Mouse (Mus musculus) small intestine, adult 2 months (tissue): ENCODE data around the gene Cbr2. TPM values are rescaled to one million over a fixed set of nuclear protein-coding genes. Genes with fewer than 3 reads are reported as not detected.
"Not testable (repeated sequence)": the region's sequence is repeated elsewhere in the genome, so short reads cannot be mapped to it uniquely, and the experiment has no call there.

Experiments used
- H3K27ac ChIP-seq: fragments of 200-500 bp; 2 replicates; pipeline ENCODE4 v1.5.1; 2012; ENCODE audit warnings: low read depth, low read length, control low read depth, inconsistent platforms; ENCODE audit not compliant: insufficient read depth
- H3K27me3 ChIP-seq: fragments of 200-500 bp; 2 replicates; pipeline ENCODE4 v1.6.1; 2012; ENCODE audit warnings: mild to moderate bottlenecking, moderate library complexity, low read length, inconsistent platforms; ENCODE audit not compliant: control insufficient read depth, insufficient read depth
- H3K36me3 ChIP-seq: fragments of 200-500 bp; 2 replicates; pipeline ENCODE4 v1.6.1; 2012; ENCODE audit warnings: mild to moderate bottlenecking, low read length, control low read depth, inconsistent platforms; ENCODE audit not compliant: control insufficient read depth, insufficient read depth
- H3K4me1 ChIP-seq: fragments of 200-500 bp; 2 replicates; pipeline ENCODE4 v1.6.1; 2012; ENCODE audit warnings: low read length, inconsistent platforms, mixed read lengths; ENCODE audit not compliant: control insufficient read depth, insufficient read depth, insufficient read length
- H3K4me3 ChIP-seq: fragments of 200-500 bp; 2 replicates; pipeline ENCODE4 v1.5.1; 2012; ENCODE audit warnings: low read depth, mild to moderate bottlenecking, control low read depth, inconsistent platforms, low read length, moderate library complexity
- CTCF ChIP-seq: fragments of 200-500 bp; IDR thresholded peaks from 2 replicates; pipeline ENCODE4 v1.5.1; 2012; ENCODE audit warnings: low read depth, mild to moderate bottlenecking, control low read depth, inconsistent platforms, low read length, moderate library complexity, mixed read lengths; ENCODE audit not compliant: insufficient replicate concordance, insufficient read length; ENCODE audit errors: extremely low read depth
- POLR2A ChIP-seq: fragments of 200-500 bp; IDR thresholded peaks from 2 replicates; pipeline ENCODE4 v1.6.1; 2012; ENCODE audit warnings: low read depth, mild to moderate bottlenecking, control low read depth, inconsistent platforms, low read length, moderate library complexity
- WGBS: fragments of 180-500 bp; shearing (Covaris S2); methylation state at CpG from one replicate; pipeline ENCODE4 v1.1.7; 2018; 5-methylcytosine and 5-hydroxymethylcytosine counted together
- polyA plus RNA-seq: library from polyadenylated mRNA; depleted of rRNA; stranded (reverse); fragments of >200 nt; gene quantifications from 2 replicates; pipeline ENCODE4 v1.2.3, GENCODE M21; 2012

The Cbr2 gene
- polyA plus RNA-seq, 1 experiment = 1.2 TPM

DNA sequence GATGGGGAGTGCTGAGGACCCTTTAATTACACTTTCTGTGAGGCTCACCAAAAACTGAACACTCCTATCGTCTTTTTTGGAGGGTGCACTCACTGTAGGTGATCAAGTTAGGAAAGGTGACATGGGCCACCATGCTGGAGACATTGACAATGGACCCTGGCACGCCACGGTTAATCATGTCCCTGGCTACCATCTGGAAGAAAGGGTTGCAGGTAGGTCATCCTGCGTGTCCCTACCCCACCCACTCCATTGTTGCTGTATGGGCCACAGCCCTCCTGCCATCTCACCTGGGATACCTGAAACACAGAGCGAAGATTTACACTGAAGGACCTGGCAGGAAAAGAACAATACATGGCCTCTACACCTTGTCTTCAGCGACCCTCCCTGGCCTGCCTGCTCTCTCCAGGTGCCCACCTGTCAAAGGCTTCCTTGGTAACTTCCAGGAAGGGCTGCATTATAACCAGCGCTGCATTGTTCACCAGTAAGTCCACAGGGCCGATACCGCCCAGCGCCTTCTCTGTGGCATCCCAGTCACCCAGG, 1.5 kb downstream of the Cbr2 start:
- Histone ChIP-seq H3K4me3 (no peak overlapping the region), H3K36me3 (0 out of 2 replicates have a peak, but pooled peaks cover 2% of the 10 kb centered on the region), H3K27me3 (no peaks in the 10 kb centered on the region; the same call in 1 of the 2 replicates), H3K27ac (no peak overlapping the region), H3K4me1 (peaks cover 9% of the 10 kb centered on the region)
- TF ChIP-seq CTCF = no peak
- TF ChIP-seq POLR2A = no peak
- WGBS = 91% methylated on average over 10 of the region's 10 CpGs

DNA sequence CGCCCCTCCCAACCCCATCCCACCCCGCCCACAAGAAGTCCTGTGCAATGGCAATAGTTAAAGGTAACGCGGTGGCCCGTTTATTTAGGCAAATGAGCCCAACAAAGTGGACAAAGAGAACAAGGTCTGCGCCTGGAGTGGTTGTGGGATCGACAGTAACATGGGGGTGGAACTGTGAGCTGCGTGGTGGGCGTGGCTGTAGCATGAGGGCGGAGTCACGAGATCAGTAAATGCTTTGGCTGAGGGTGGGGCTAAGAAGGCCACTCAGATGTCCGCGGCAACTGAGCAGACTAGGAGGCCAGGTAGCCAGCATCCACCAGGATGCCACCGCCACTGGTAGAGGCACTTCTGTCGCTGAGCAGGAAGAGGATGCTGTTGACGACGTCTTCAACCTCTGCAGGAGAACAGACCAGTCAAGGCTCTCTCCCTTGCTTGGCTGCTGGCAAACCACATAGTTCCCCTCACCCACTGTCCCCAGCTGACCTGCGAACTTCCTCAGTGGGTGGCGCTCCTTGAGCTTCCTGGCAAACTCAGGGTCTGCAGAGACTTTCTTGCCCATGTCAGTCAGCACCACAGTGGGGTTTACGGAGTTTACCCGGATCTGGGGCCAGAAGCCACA, 2.4 kb downstream of the Cbr2 start:
- H3K27me3 ChIP-seq, H3K36me3 ChIP-seq, H3K4me1 ChIP-seq, H3K27ac ChIP-seq: not testable (repeated sequence)
- WGBS = 5% methylated on average over 18 of the region's 21 CpGs
- peak overlapping the region; percentile 9; the same call in 1 of the 2 replicates for H3K4me3 ChIP-seq

DNA sequence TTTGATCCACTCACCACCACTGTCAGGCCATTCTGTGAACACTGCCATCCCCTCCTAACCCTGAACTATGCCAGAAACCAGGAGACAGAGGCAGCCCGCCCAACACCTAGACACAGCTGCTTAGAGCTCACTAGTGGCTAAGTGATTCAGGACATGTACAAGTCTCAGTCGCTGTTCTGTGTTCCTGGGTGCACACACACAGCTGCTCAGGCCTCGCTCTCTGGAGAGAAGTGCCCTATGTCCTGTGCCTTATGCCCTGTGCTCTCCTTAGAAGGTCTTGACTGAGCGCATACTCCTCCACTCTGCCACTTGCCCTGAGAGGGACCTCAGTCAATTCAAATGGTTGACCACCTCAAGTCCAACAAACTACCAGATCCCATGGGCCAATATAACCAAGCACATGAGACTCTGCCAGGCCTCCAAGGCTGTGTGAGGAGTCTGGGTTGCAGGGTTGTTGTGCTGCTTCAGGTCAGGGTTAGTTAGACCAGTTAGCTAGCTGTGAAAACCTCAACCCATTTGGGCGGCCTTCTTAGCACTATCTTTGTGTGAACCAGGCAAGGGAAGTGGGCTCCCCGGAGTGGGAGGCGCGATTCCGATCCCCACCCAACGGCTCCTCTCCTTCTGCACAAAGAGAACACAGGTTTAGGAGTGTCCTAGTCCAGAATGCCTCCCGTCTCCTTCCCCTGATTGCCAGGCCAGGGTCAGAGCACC, 3.2 kb downstream of the Cbr2 start:
- 88% methylated on average over 11 of the region's 11 CpGs for WGBS
- no peak overlapping the region for H3K4me3 ChIP-seq
- TF ChIP-seq CTCF = no peak
- TF ChIP-seq POLR2A = no peak
- H3K27ac ChIP-seq = no peak overlapping the region
- H3K27me3 ChIP-seq = no peaks in the 10 kb centered on the region
- peaks cover 9% of the 10 kb centered on the region for H3K4me1 ChIP-seq
- 0 out of 2 replicates have a peak, but pooled peaks cover 2% of the 10 kb centered on the region for H3K36me3 ChIP-seq

DNA sequence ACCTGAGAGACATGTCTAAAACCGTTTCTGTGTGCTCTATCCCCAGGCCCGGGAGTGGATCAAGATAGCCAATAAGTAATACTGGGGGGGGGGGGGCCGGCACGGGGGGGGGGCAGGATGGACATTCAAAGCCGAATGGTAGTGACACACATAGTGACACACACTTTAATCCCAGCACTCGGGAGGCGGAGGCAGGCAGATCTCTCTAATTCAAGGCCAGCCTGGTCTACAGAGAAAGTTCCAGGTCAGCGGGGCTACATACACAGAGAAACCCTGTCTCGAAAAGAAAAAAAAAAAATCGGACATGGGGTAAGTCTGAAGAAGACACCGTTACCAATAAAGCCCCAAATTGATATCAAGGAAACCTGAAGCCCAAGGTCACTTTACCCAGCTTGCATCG, 4.3 kb downstream of the Cbr2 start:
- Histone ChIP-seq H3K4me3 (no peak overlapping the region), H3K27me3 (no peaks in the 10 kb centered on the region), H3K4me1 (peaks cover 9% of the 10 kb centered on the region), H3K27ac (no peak overlapping the region), H3K36me3 (0 out of 2 replicates have a peak, but pooled peaks cover 2% of the 10 kb centered on the region)
- no peak for TF ChIP-seq CTCF
- TF ChIP-seq POLR2A = no peak
- 43% methylated on average over 12 of the region's 12 CpGs for WGBS

DNA sequence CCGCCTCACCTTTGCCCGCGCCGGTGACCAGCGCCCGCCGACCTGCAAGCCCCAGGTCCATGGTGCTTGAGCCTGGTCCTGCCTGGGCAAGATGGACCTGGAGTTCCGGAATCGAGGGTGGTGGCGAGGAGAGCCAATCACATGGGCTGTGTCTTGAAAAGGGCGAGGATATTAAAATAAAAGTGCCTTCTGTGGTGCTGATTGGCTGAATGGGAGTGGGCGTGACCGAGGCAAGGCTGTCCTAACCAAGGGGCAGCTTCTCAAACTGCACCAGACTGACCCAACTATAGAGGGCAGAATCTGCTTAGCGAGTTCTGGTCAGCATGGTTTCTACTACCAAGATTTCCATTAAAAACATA, 4.8 kb downstream of the Cbr2 start, which contains the start of gene Dcxr:
TSS of gene Dcxr (minus strand) at position 113 of the 359 bp plus-strand sequence.
- 0 out of 2 replicates have a peak within 1 kb of the TSS, but pooled peaks have one; percentile 16 for H3K27ac ChIP-seq
- WGBS = 2% methylated on average over 14 of the region's 14 CpGs

DNA sequence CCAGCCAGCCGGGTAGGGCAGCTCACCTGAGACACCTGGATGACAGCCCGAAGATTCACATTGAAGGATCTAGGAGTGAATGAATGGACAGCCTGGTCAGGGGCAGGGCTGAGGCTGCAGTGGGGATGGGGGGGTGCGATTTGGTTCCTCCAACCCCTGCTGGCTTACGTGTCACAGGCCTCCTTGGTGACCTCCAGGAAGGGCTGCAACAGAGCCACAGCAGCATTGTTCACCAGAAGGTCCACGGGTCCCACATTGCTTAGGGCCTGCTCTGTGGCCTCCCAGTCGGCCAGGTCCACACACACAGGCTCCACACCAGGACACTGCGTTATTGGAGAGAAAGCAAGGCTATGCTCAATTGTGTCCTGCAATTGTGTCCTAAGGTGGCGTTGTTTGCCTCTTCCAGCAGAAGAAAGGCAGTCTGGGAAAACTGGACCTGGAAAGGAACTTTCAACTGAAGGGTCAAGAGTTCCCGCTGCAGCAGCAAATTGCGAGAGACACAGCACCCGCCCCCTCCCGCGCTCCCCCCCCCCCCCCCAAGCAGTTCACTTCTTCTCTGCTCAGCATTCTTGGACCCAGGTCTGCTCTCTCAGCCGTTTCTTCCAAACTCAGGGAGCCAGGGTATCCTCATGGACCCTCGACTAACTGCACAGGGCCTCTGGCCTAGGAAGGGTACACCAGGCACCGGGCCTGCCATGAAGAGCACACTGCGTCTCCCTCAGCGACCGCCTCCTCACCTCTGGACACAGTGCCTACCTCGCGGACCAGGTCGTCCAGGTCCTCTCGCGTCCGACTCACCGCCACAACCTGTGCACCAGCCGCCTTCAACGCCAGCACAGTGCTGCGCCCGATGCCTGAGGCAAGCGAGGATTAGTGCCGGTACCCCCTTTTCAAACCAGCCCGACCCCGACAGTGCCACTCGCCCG, 5.4 kb downstream of the Cbr2 start:
- H3K4me1 ChIP-seq = peaks cover 17% of the 10 kb centered on the region
- TF ChIP-seq CTCF (no peak), POLR2A (no peak)
- 0 out of 2 replicates have a peak, but pooled peaks cover 2% of the 10 kb centered on the region for H3K36me3 ChIP-seq
- WGBS = 19% methylated on average over 36 of the region's 36 CpGs
- H3K27ac ChIP-seq = 0 out of 2 replicates have a peak overlapping the region, but pooled peaks have one; percentile 16
- H3K27me3 ChIP-seq = no peaks in the 10 kb centered on the region
- peak overlapping the region; percentile 90 for H3K4me3 ChIP-seq

More for the DNA sequence above, 4.8 kb downstream of the Cbr2 start, which contains the start of gene Dcxr:
- 0 out of 2 replicates have a peak, but pooled peaks cover 2% of the 10 kb centered on the region for H3K36me3 ChIP-seq
- H3K4me3 ChIP-seq = peak within 1 kb of the TSS; percentile 90
- TF ChIP-seq CTCF (peak; percentile 42; the same call in 1 of the 2 replicates), POLR2A (no peak; the same call in 1 of the 2 replicates)
- H3K27me3 ChIP-seq = no peaks in the 10 kb centered on the region
- H3K4me1 ChIP-seq = peaks cover 10% of the 10 kb centered on the region

DNA sequence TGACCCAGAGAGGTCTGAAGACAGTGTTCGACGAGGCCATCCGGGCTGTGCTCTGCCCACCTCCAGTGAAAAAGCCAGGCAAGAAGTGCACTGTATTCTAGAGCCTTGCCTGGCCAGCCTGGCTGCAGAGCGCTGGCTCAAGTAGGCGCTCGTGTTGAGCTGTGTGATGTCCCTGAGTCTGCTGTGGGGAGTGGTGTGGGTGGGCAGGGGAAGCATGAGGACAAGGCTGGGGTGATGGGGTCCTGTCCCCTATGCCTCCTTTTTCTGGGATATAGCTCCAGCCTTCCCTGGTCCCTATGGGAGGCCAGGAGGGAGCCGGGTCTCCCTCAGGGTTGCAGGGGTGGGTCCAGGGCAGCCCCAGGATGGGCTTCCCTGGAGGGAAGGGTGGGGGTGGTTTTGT, 8.4 kb downstream of the Cbr2 start:
- peaks cover 16% of the 10 kb centered on the region for H3K4me1 ChIP-seq
- peaks cover 11% of the 10 kb centered on the region for H3K36me3 ChIP-seq
- H3K27me3 ChIP-seq = no peaks in the 10 kb centered on the region
- 97% methylated on average over 7 of the region's 7 CpGs for WGBS
- H3K27ac ChIP-seq = no peak overlapping the region
- H3K4me3 ChIP-seq = no peak overlapping the region
- TF ChIP-seq CTCF (no peak), POLR2A (no peak)
